8 mouse cellular contexts compared by ENCODE assay signal in the genomic region with DNA sequence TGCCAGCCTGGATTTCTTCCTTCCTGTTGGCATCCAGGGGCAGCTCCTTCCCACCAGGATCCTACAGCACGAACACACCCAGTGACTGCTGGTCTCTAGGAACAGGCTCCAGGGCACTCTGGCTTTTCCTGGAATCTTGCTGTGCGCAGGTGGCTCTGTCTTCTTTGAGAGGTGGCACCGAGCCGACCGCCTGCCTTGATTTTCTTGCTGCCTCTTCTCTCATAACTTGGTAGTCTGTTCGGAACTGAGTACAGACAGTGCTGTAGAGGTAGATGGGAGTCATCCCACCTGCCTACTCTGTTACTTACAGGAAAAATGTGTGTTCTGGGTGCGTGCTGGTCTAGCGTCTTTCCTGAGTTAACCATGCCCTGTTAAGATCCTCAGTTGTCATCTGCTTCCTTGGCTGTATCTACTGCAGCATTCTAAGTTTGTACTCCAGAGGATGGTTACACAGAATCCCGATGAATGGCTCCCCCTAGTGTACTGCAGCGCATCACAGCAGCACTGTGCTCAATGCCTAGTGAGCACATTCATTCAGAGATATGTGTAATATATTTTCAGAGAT. TPM values are rescaled to one million over a fixed set of nuclear protein-coding genes. Genes with fewer than 3 reads are reported as not detected.
DNase-seq lines count a peak whose midpoint lies in the region; ATAC-seq and TF ChIP-seq lines count a peak whose summit lies in the region.

No protein-coding gene starts in this region.

- H3K4me1 ChIP-seq in forebrain, postnatal 0 days (ENCODE audit: insufficient read depth) = peaks cover 3% of the 10 kb centered on the region
- peaks cover 4% of the 10 kb centered on the region for H3K4me1 ChIP-seq in hindbrain, embryonic 16.5 days (ENCODE audit: control insufficient read depth, insufficient read depth, low read depth, low read length)

- H3K27me3 ChIP-seq in forebrain, postnatal 0 days (ENCODE audit: insufficient read depth, low read length) = no peaks in the 10 kb centered on the region
- no peaks in the 10 kb centered on the region for H3K27me3 ChIP-seq in hindbrain, embryonic 16.5 days (replicated peaks; ENCODE audit: control insufficient read depth, insufficient read depth, low read length)

- H3K27ac ChIP-seq in forebrain, postnatal 0 days (ENCODE audit: low read depth, low read length) = no peak overlapping the region
- no peak overlapping the region for H3K27ac ChIP-seq in hindbrain, embryonic 16.5 days (ENCODE audit: low read depth, low read length)

- WGBS in forebrain, postnatal 0 days = 54% methylated on average over 10 of the region's 10 CpGs
- WGBS in hindbrain, embryonic 16.5 days = 59% methylated on average over 10 of the region's 10 CpGs

- DNase-seq in spleen, adult 18-20 months = peak; percentile 8 to 54
- no peak for DNase-seq in spleen, adult 12 weeks (ENCODE audit: low spot score)
- peak; percentile 85 for DNase-seq in cerebellum, adult 11-12 months
- DNase-seq in forebrain, postnatal 0 days = peak; percentile 90
- DNase-seq in left cerebral cortex, adult 8-10 months (ENCODE audit: low spot score in 2 of 2) = peak; percentile 55 to 75
- peak; percentile 56 for DNase-seq in mesoderm, embryonic 11.5 days (ENCODE audit: low read depth, low spot score)
- DNase-seq in right cerebral cortex, postnatal 10 days (ENCODE audit: low spot score in 2 of 2) = peak; percentile 90

- ATAC-seq in forebrain, postnatal 0 days = peak; percentile 94
- peak; percentile 93 for ATAC-seq in hindbrain, embryonic 16.5 days

- no peak overlapping the region; the same call in 1 of the 2 replicates for H3K9ac ChIP-seq in forebrain, postnatal 0 days
- no peak overlapping the region for H3K9ac ChIP-seq in hindbrain, embryonic 16.5 days (ENCODE audit: low read depth, low read length)

- no peak overlapping the region for H3K4me3 ChIP-seq in forebrain, postnatal 0 days (ENCODE audit: low read depth, low read length)
- H3K4me3 ChIP-seq in hindbrain, embryonic 16.5 days (ENCODE audit: low read length) = no peak overlapping the region

- no peaks in the 10 kb centered on the region for H3K9me3 ChIP-seq in forebrain, postnatal 0 days (ENCODE audit: low read length)
- H3K9me3 ChIP-seq in hindbrain, embryonic 16.5 days (ENCODE audit: control insufficient read depth, low read length) = no peaks in the 10 kb centered on the region

- no peaks in the 10 kb centered on the region for H3K36me3 ChIP-seq in forebrain, postnatal 0 days (ENCODE audit: insufficient read depth)
- H3K36me3 ChIP-seq in hindbrain, embryonic 16.5 days (ENCODE audit: control insufficient read depth, insufficient read depth, low read length) = no peaks in the 10 kb centered on the region

- H3K4me2 ChIP-seq in forebrain, postnatal 0 days (ENCODE audit: low read depth) = no peak overlapping the region; the same call in 1 of the 2 replicates
- H3K4me2 ChIP-seq in hindbrain, embryonic 16.5 days (ENCODE audit: low read length) = no peak overlapping the region

- peak; percentile 96 for TF ChIP-seq CTCF in forebrain, postnatal 0 days (IDR thresholded peaks at IDR 0.05; ENCODE audit: low read depth)

RNA-seq across cellular contexts. Expression of a gene that starts 13.7 kb away (rescaled TPM):
- 53.1 and 71.5 TPM in 2 replicates for total RNA-seq in forebrain, postnatal 0 days (2014; rRNA removed)
- polyA plus RNA-seq in forebrain, postnatal 0 days (2015; fragmentation: Nextera tagmentation; extraction: Ambion mirVana) = 18.7 and 20.1 TPM in 2 replicates
- polyA plus RNA-seq in hindbrain, embryonic 16.5 days (2015; fragmentation: Nextera tagmentation; extraction: Ambion mirVana) = 7.6 and 8.8 TPM in 2 replicates
- total RNA-seq in left cerebral cortex, adult 8-10 months (2022) = 10 to 100 TPM; 80.2 to 89.8 (median 88.1) TPM
